35 mouse cellular contexts compared by ENCODE assay signal in the genomic region with DNA sequence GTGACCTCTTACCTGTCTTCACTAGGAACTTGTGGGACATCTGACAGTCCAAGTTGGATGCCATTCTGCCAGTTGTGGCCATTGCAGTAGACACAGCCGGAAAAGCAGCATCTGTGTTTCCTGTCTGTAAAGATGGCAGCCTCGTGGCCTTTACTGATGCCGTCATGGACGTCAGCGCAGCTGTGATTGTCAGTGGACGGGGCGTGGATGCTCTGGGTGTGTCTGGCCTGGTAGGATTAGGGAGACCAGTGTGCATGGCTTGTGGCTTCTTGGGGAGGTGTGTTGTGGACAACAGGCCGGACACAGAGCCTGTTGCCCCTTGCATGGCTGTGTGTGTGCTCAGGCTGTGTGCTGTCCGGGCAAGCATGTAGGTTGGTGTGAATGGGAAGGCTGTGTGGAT.
"Had no signal": no experiment of that assay in that cellular context is flagged by ENCODE, and none has a peak within 500 bp of the region (broad histone marks: within the 10 kb centered on the region; RNA-seq: fewer than 3 reads in every experiment).

No protein-coding gene starts in this region.

- H3K36me3 ChIP-seq: heart, embryonic 10.5 days; heart, embryonic 12.5 days; heart, embryonic 13.5 days; heart, embryonic 15.5 days; hindbrain, embryonic 10.5 days; hindbrain, embryonic 12.5 days; hindbrain, embryonic 13.5 days; hindbrain, embryonic 15.5 days; intestine, embryonic 15.5 days; kidney, embryonic 15.5 days had no signal

- H3K4me1 ChIP-seq: heart, embryonic 12.5 days; heart, embryonic 13.5 days; heart, embryonic 15.5 days; hindbrain, embryonic 12.5 days; intestine, embryonic 15.5 days; kidney, embryonic 15.5 days had no signal

- ATAC-seq: hindbrain, embryonic 16.5 days; hindbrain, postnatal 0 days; inflammation-experienced regulatory T-cells, adult 6 months; intestine, embryonic 15.5 days; intestine, embryonic 16.5 days; intestine, postnatal 0 days had no signal

- H3K27me3 ChIP-seq: hindbrain, embryonic 12.5 days; hindbrain, embryonic 13.5 days; hindbrain, embryonic 15.5 days; intestine, embryonic 15.5 days; kidney, embryonic 15.5 days had no signal

- H3K9ac ChIP-seq: heart, embryonic 12.5 days; heart, embryonic 13.5 days; heart, embryonic 15.5 days; hindbrain, embryonic 12.5 days; hindbrain, embryonic 13.5 days; hindbrain, embryonic 14.5 days; hindbrain, embryonic 15.5 days; intestine, embryonic 15.5 days; kidney, embryonic 15.5 days had no signal

- H3K4me2 ChIP-seq: heart, embryonic 11.5 days; heart, embryonic 12.5 days; heart, embryonic 13.5 days; heart, embryonic 15.5 days; hindbrain, embryonic 12.5 days; hindbrain, embryonic 13.5 days; hindbrain, embryonic 14.5 days; hindbrain, embryonic 15.5 days; intestine, embryonic 15.5 days; kidney, embryonic 15.5 days had no signal

- H3K27ac ChIP-seq: heart, embryonic 10.5 days; heart, embryonic 13.5 days; heart, embryonic 15.5 days; hindbrain, embryonic 10.5 days; hindbrain, embryonic 12.5 days; hindbrain, embryonic 13.5 days; hindbrain, embryonic 14.5 days; hindbrain, embryonic 15.5 days; hindbrain, postnatal 0 days; intestine, embryonic 15.5 days; kidney, embryonic 15.5 days; kidney, postnatal 0 days; layer of hippocampus, adult 2 months had no signal

- DNase-seq: heart, postnatal 10 days; heart, postnatal 14 days; heart, postnatal 36 days; heart, postnatal 4 days; kidney, adult 11 months; kidney, adult 18-20 months; kidney, adult 2 months; kidney, adult 8-10 months; kidney, adult 9 months; kidney, postnatal 10 days; kidney, postnatal 14 days; kidney, postnatal 25 days; kidney, postnatal 36 days; kidney, postnatal 4 days; layer of hippocampus, adult 9-11 months; layer of hippocampus, postnatal 36 days had no signal

- H3K4me3 ChIP-seq: heart, embryonic 10.5 days; heart, embryonic 12.5 days; heart, embryonic 13.5 days; heart, embryonic 15.5 days; hindbrain, embryonic 10.5 days; hindbrain, embryonic 12.5 days; hindbrain, embryonic 13.5 days; hindbrain, embryonic 15.5 days; intestine, embryonic 15.5 days; kidney, embryonic 15.5 days; layer of hippocampus, adult 2 months had no signal

- H3K9me3 ChIP-seq: heart, embryonic 10.5 days; heart, embryonic 12.5 days; heart, embryonic 13.5 days; heart, embryonic 15.5 days; hindbrain, embryonic 10.5 days; hindbrain, embryonic 12.5 days; hindbrain, embryonic 13.5 days; hindbrain, embryonic 15.5 days; intestine, embryonic 15.5 days; kidney, embryonic 15.5 days had no signal
